Mouse (Mus musculus): ENCODE data around the gene Gab1. TPM values are rescaled to one million over a fixed set of nuclear protein-coding genes. Genes with fewer than 3 reads are reported as not detected.

The Gab1 gene
- polyA plus RNA-seq, 1 experiment from 2014 or later: 13.6 TPM

GRCm38 (mm10) chr8:80840090-80840489 is 40.2 kb downstream of the Gab1 start:
- no peak overlapping the region for H3K4me3 ChIP-seq (replicated peaks; ENCODE audit: low read length)
- H3K9me3 ChIP-seq (replicated peaks; ENCODE audit: control insufficient read depth, low read length): no peaks in the 10 kb centered on the region
- H3K36me3 ChIP-seq (ENCODE audit: control insufficient read depth, insufficient read depth, low read length): no peaks in the 10 kb centered on the region
- H3K9ac ChIP-seq (ENCODE audit: low read length): no peak overlapping the region
- H3K4me2 ChIP-seq (ENCODE audit: low read depth, low read length): no peak overlapping the region
- H3K27me3 ChIP-seq (ENCODE audit: control insufficient read depth, insufficient read depth, low read length): no peaks in the 10 kb centered on the region
- H3K27ac ChIP-seq (ENCODE audit: low read length): no peak overlapping the region
- no peak for ATAC-seq (ENCODE audit: insufficient read depth, low FRiP score)
- peaks cover 13% of the 10 kb centered on the region for H3K4me1 ChIP-seq (ENCODE audit: control insufficient read depth, insufficient read depth, low read length)
- WGBS: 74% methylated on average over 6 of the region's 6 CpGs

GRCm38 (mm10) chr8:80838199-80838598 is 42.1 kb downstream of the Gab1 start:
- Histone ChIP-seq H3K27ac (ENCODE audit: low read length) (peak overlapping the region; percentile 55; the same call in 1 of the 2 replicates), H3K27me3 (ENCODE audit: control insufficient read depth, insufficient read depth, low read length) (no peaks in the 10 kb centered on the region), H3K9me3 (replicated peaks; ENCODE audit: control insufficient read depth, low read length) (no peaks in the 10 kb centered on the region), H3K4me1 (ENCODE audit: control insufficient read depth, insufficient read depth, low read length) (peaks cover 14% of the 10 kb centered on the region), H3K4me2 (ENCODE audit: low read depth, low read length) (no peak overlapping the region), H3K4me3 (replicated peaks; ENCODE audit: low read length) (no peak overlapping the region), H3K9ac (ENCODE audit: low read length) (no peak overlapping the region), H3K36me3 (ENCODE audit: control insufficient read depth, insufficient read depth, low read length) (no peaks in the 10 kb centered on the region)
- no peak for ATAC-seq (ENCODE audit: insufficient read depth, low FRiP score)
- 17% methylated on average over 6 of the region's 6 CpGs for WGBS

- no peaks in the 10 kb centered on the region for H3K36me3 ChIP-seq (ENCODE audit: control insufficient read depth, insufficient read depth, low read length)
- no peaks in the 10 kb centered on the region for H3K27me3 ChIP-seq (ENCODE audit: control insufficient read depth, insufficient read depth, low read length)
- no peak for ATAC-seq (ENCODE audit: insufficient read depth, low FRiP score)
- peaks cover 32% of the 10 kb centered on the region for H3K4me1 ChIP-seq (ENCODE audit: control insufficient read depth, insufficient read depth, low read length)
- H3K4me3 ChIP-seq (replicated peaks; ENCODE audit: low read length): no peak overlapping the region
- no peak overlapping the region for H3K27ac ChIP-seq (ENCODE audit: low read length)
- H3K9ac ChIP-seq (ENCODE audit: low read length): no peak overlapping the region
- H3K4me2 ChIP-seq (ENCODE audit: low read depth, low read length): no peak overlapping the region
- WGBS: 73% methylated on average over 6 of the region's 6 CpGs
- H3K9me3 ChIP-seq (replicated peaks; ENCODE audit: control insufficient read depth, low read length): no peaks in the 10 kb centered on the region
Measured at GRCm38 (mm10) chr8:80835401-80835800, 44.9 kb downstream of the Gab1 start.

GRCm38 (mm10) chr8:80834443-80834842 is 45.9 kb downstream of the Gab1 start:
- no peaks in the 10 kb centered on the region for H3K27me3 ChIP-seq (ENCODE audit: control insufficient read depth, insufficient read depth, low read length)
- H3K9ac ChIP-seq (ENCODE audit: low read length): no peak overlapping the region
- ATAC-seq (ENCODE audit: insufficient read depth, low FRiP score): no peak
- no peaks in the 10 kb centered on the region for H3K9me3 ChIP-seq (replicated peaks; ENCODE audit: control insufficient read depth, low read length)
- peak overlapping the region; percentile 23; the same call in 1 of the 2 replicates for H3K27ac ChIP-seq (ENCODE audit: low read length)
- no peak overlapping the region for H3K4me3 ChIP-seq (replicated peaks; ENCODE audit: low read length)
- H3K4me1 ChIP-seq (ENCODE audit: control insufficient read depth, insufficient read depth, low read length): peaks cover 37% of the 10 kb centered on the region
- no peak overlapping the region for H3K4me2 ChIP-seq (ENCODE audit: low read depth, low read length)
- H3K36me3 ChIP-seq (ENCODE audit: control insufficient read depth, insufficient read depth, low read length): no peaks in the 10 kb centered on the region
- WGBS: 57% methylated on average over 4 of the region's 4 CpGs

GRCm38 (mm10) chr8:80832534-80832933 is 47.8 kb downstream of the Gab1 start:
- peaks cover 27% of the 10 kb centered on the region for H3K4me1 ChIP-seq (ENCODE audit: control insufficient read depth, insufficient read depth, low read length)

GRCm38 (mm10) chr8:80831876-80832524 is 48.3 kb downstream of the Gab1 start:
- Histone ChIP-seq H3K4me2 (ENCODE audit: low read depth, low read length) (no peak overlapping the region), H3K27ac (ENCODE audit: low read length) (no peak overlapping the region), H3K36me3 (ENCODE audit: control insufficient read depth, insufficient read depth, low read length) (no peaks in the 10 kb centered on the region), H3K4me3 (replicated peaks; ENCODE audit: low read length) (no peak overlapping the region), H3K27me3 (ENCODE audit: control insufficient read depth, insufficient read depth, low read length) (no peaks in the 10 kb centered on the region), H3K4me1 (ENCODE audit: control insufficient read depth, insufficient read depth, low read length) (peaks cover 27% of the 10 kb centered on the region), H3K9ac (ENCODE audit: low read length) (no peak overlapping the region), H3K9me3 (replicated peaks; ENCODE audit: control insufficient read depth, low read length) (no peaks in the 10 kb centered on the region)
- WGBS: 89% methylated on average over 5 of the region's 5 CpGs
- ATAC-seq (ENCODE audit: insufficient read depth, low FRiP score): no peak

More at GRCm38 (mm10) chr8:80832534-80832933, 47.8 kb downstream of the Gab1 start:
- no peak overlapping the region for H3K4me2 ChIP-seq (ENCODE audit: low read depth, low read length)
- ATAC-seq (ENCODE audit: insufficient read depth, low FRiP score): no peak
- H3K27ac ChIP-seq (ENCODE audit: low read length): no peak overlapping the region
- no peak overlapping the region for H3K9ac ChIP-seq (ENCODE audit: low read length)
- H3K4me3 ChIP-seq (replicated peaks; ENCODE audit: low read length): no peak overlapping the region
- H3K9me3 ChIP-seq (replicated peaks; ENCODE audit: control insufficient read depth, low read length): no peaks in the 10 kb centered on the region
- H3K27me3 ChIP-seq (ENCODE audit: control insufficient read depth, insufficient read depth, low read length): no peaks in the 10 kb centered on the region
- no peaks in the 10 kb centered on the region for H3K36me3 ChIP-seq (ENCODE audit: control insufficient read depth, insufficient read depth, low read length)

GRCm38 (mm10) chr8:80830724-80831566 is 49.4 kb downstream of the Gab1 start:
- peaks cover 27% of the 10 kb centered on the region for H3K4me1 ChIP-seq (ENCODE audit: control insufficient read depth, insufficient read depth, low read length)
- H3K36me3 ChIP-seq (ENCODE audit: control insufficient read depth, insufficient read depth, low read length): no peaks in the 10 kb centered on the region
- H3K27me3 ChIP-seq (ENCODE audit: control insufficient read depth, insufficient read depth, low read length): no peaks in the 10 kb centered on the region
- peak; percentile 72 for ATAC-seq (ENCODE audit: insufficient read depth, low FRiP score)
- peak overlapping the region; percentile 79 for H3K27ac ChIP-seq (ENCODE audit: low read length)
- 39% methylated on average over 11 of the region's 11 CpGs for WGBS
- H3K4me2 ChIP-seq (ENCODE audit: low read depth, low read length): no peak overlapping the region
- no peaks in the 10 kb centered on the region for H3K9me3 ChIP-seq (replicated peaks; ENCODE audit: control insufficient read depth, low read length)
- H3K4me3 ChIP-seq (replicated peaks; ENCODE audit: low read length): no peak overlapping the region
- 0 out of 2 replicates have a peak overlapping the region, but pooled peaks have one; percentile 9 for H3K9ac ChIP-seq (ENCODE audit: low read length)

GRCm38 (mm10) chr8:80830141-80830540 is 50.2 kb downstream of the Gab1 start:
- no peak for ATAC-seq (ENCODE audit: insufficient read depth, low FRiP score)
- Histone ChIP-seq H3K4me1 (ENCODE audit: control insufficient read depth, insufficient read depth, low read length) (peaks cover 27% of the 10 kb centered on the region), H3K36me3 (ENCODE audit: control insufficient read depth, insufficient read depth, low read length) (no peaks in the 10 kb centered on the region), H3K27me3 (ENCODE audit: control insufficient read depth, insufficient read depth, low read length) (no peaks in the 10 kb centered on the region), H3K9me3 (replicated peaks; ENCODE audit: control insufficient read depth, low read length) (no peaks in the 10 kb centered on the region), H3K27ac (ENCODE audit: low read length) (peak overlapping the region; percentile 79; the same call in 1 of the 2 replicates), H3K9ac (ENCODE audit: low read length) (no peak overlapping the region), H3K4me2 (ENCODE audit: low read depth, low read length) (no peak overlapping the region), H3K4me3 (replicated peaks; ENCODE audit: low read length) (no peak overlapping the region)
- WGBS: 49% methylated on average over 7 of the region's 7 CpGs

- WGBS: 90% methylated on average over 7 of the region's 7 CpGs
- no peak for ATAC-seq (ENCODE audit: insufficient read depth, low FRiP score)
- H3K4me1 ChIP-seq (ENCODE audit: control insufficient read depth, insufficient read depth, low read length): peaks cover 29% of the 10 kb centered on the region
- no peak overlapping the region for H3K9ac ChIP-seq (ENCODE audit: low read length)
- H3K4me3 ChIP-seq (replicated peaks; ENCODE audit: low read length): no peak overlapping the region
- no peaks in the 10 kb centered on the region for H3K27me3 ChIP-seq (ENCODE audit: control insufficient read depth, insufficient read depth, low read length)
- no peaks in the 10 kb centered on the region for H3K9me3 ChIP-seq (replicated peaks; ENCODE audit: control insufficient read depth, low read length)
- no peak overlapping the region for H3K4me2 ChIP-seq (ENCODE audit: low read depth, low read length)
- H3K36me3 ChIP-seq (ENCODE audit: control insufficient read depth, insufficient read depth, low read length): no peaks in the 10 kb centered on the region
- no peak overlapping the region for H3K27ac ChIP-seq (ENCODE audit: low read length)
Measured at GRCm38 (mm10) chr8:80826996-80827395, 53.3 kb downstream of the Gab1 start.
